Mouse (Mus musculus): ENCODE results near the gene Olfr358. TPM values are rescaled to one million over a fixed set of nuclear protein-coding genes. Genes with fewer than 3 reads are reported as not detected.

Gene Olfr358
- polyA plus RNA-seq (2014; fragmentation: Illumina TruSeq; extraction: RNeasy Lipid Tissue Mini Kit (QIAGEN cat#74804); ENCODE audit: low read depth, low replicate concordance) = not detected

DNA sequence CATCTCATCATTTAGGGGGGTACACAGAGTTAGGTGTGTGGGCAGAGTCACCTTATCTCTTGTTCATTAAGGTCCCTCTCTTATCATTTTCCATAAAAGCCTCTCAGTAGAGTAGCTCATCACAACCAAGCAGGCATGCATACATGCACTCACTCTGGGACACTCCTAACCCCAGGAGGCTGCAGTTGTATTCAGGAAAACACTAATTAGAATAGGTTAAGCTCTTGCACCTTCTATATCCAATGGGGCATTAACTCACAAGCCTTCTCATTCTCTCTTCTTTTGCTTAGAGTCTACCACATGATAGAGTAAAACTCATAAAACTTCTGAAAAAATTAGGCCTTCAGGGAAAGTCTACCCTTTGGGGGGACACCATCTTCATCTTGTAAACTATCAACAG, at the start of gene Olfr358:
Gene Olfr358 (minus strand): TSS at position 101 of the 400 bp plus-strand sequence.

DNA sequence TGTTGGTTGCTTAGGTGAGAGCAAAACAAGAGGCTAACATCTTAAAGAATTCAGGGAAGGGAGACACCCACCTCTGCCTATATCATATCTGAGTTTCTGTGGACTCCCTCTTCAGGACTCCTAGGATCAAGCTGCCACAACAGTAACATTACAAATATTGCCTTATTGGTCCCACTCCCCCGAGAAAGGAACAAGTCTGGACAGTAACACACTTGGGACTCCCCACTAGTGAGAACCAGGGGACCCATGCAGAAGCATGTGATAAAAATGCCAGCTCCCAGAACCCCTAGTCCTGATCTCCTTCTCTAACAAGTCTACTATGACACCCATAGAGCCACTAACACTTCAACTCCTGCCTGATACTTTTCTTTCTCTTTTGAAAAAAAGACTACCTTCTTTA, 15.6 kb downstream of the Olfr358 start, which contains the start of gene Olfr357:
Gene Olfr357 (plus strand): TSS at position 301 of the 400 bp plus-strand sequence.

Other genes with a start within 250 kb of the Olfr358 start
- not detected for gene Olfr348, start 225.1 kb downstream of the Olfr358 start, polyA plus RNA-seq (2014; fragmentation: Illumina TruSeq; extraction: RNeasy Lipid Tissue Mini Kit (QIAGEN cat#74804); ENCODE audit: low read depth, low replicate concordance)
- gene Olfr50, start 218.8 kb downstream of the Olfr358 start, polyA plus RNA-seq (2014; fragmentation: Illumina TruSeq; extraction: RNeasy Lipid Tissue Mini Kit (QIAGEN cat#74804); ENCODE audit: low read depth, low replicate concordance) = not detected
- not detected for gene Olfr3, start 192.3 kb downstream of the Olfr358 start, polyA plus RNA-seq (2014; fragmentation: Illumina TruSeq; extraction: RNeasy Lipid Tissue Mini Kit (QIAGEN cat#74804); ENCODE audit: low read depth, low replicate concordance)
- gene Olfr350, start 163.0 kb downstream of the Olfr358 start, polyA plus RNA-seq (2014; fragmentation: Illumina TruSeq; extraction: RNeasy Lipid Tissue Mini Kit (QIAGEN cat#74804); ENCODE audit: low read depth, low replicate concordance) = not detected
- not detected for gene Olfr351, start 146.7 kb downstream of the Olfr358 start, polyA plus RNA-seq (2014; fragmentation: Illumina TruSeq; extraction: RNeasy Lipid Tissue Mini Kit (QIAGEN cat#74804); ENCODE audit: low read depth, low replicate concordance)
- not detected for gene Olfr352, start 140.9 kb downstream of the Olfr358 start, polyA plus RNA-seq (2014; fragmentation: Illumina TruSeq; extraction: RNeasy Lipid Tissue Mini Kit (QIAGEN cat#74804); ENCODE audit: low read depth, low replicate concordance)
- not detected for gene Olfr353, start 116.4 kb downstream of the Olfr358 start, polyA plus RNA-seq (2014; fragmentation: Illumina TruSeq; extraction: RNeasy Lipid Tissue Mini Kit (QIAGEN cat#74804); ENCODE audit: low read depth, low replicate concordance)
- not detected for gene Olfr354, start 103.7 kb downstream of the Olfr358 start, polyA plus RNA-seq (2014; fragmentation: Illumina TruSeq; extraction: RNeasy Lipid Tissue Mini Kit (QIAGEN cat#74804); ENCODE audit: low read depth, low replicate concordance)
- not detected for gene Olfr355, start 80.4 kb downstream of the Olfr358 start, polyA plus RNA-seq (2014; fragmentation: Illumina TruSeq; extraction: RNeasy Lipid Tissue Mini Kit (QIAGEN cat#74804); ENCODE audit: low read depth, low replicate concordance)
- not detected for gene Olfr356, start 72.2 kb downstream of the Olfr358 start, polyA plus RNA-seq (2014; fragmentation: Illumina TruSeq; extraction: RNeasy Lipid Tissue Mini Kit (QIAGEN cat#74804); ENCODE audit: low read depth, low replicate concordance)
- not detected for gene Olfr357, start 15.5 kb downstream of the Olfr358 start, polyA plus RNA-seq (2014; fragmentation: Illumina TruSeq; extraction: RNeasy Lipid Tissue Mini Kit (QIAGEN cat#74804); ENCODE audit: low read depth, low replicate concordance)
- not detected for gene Olfr360, start 56.4 kb upstream of the Olfr358 start, polyA plus RNA-seq (2014; fragmentation: Illumina TruSeq; extraction: RNeasy Lipid Tissue Mini Kit (QIAGEN cat#74804); ENCODE audit: low read depth, low replicate concordance)
- gene Olfr361, start 80.0 kb upstream of the Olfr358 start, polyA plus RNA-seq (2014; fragmentation: Illumina TruSeq; extraction: RNeasy Lipid Tissue Mini Kit (QIAGEN cat#74804); ENCODE audit: low read depth, low replicate concordance) = not detected
- not detected for gene Olfr362, start 108.6 kb upstream of the Olfr358 start, polyA plus RNA-seq (2014; fragmentation: Illumina TruSeq; extraction: RNeasy Lipid Tissue Mini Kit (QIAGEN cat#74804); ENCODE audit: low read depth, low replicate concordance)
- not detected for gene Olfr364-ps1, start 130.0 kb upstream of the Olfr358 start, polyA plus RNA-seq (2014; fragmentation: Illumina TruSeq; extraction: RNeasy Lipid Tissue Mini Kit (QIAGEN cat#74804); ENCODE audit: low read depth, low replicate concordance)
- gene Olfr365, start 178.9 kb upstream of the Olfr358 start, polyA plus RNA-seq (2014; fragmentation: Illumina TruSeq; extraction: RNeasy Lipid Tissue Mini Kit (QIAGEN cat#74804); ENCODE audit: low read depth, low replicate concordance) = not detected
- not detected for gene Olfr366, start 202.2 kb upstream of the Olfr358 start, polyA plus RNA-seq (2014; fragmentation: Illumina TruSeq; extraction: RNeasy Lipid Tissue Mini Kit (QIAGEN cat#74804); ENCODE audit: low read depth, low replicate concordance)